Mouse (Mus musculus) lung, embryonic 16.5 days (tissue): ENCODE measurements around the gene Dpf3. TPM values are rescaled to one million over a fixed set of nuclear protein-coding genes. Genes with fewer than 3 reads are reported as not detected.
A peak's percentile ranks its signal among the peaks of the same experiment; 100 is the strongest.

Source experiments
- ATAC-seq: fragments of 200-750 bp; cut with Nextera tagmentation; 2 replicates; pipeline ENCODE4 v1.8.0; 2017; ENCODE audit warnings: low read depth, mild to moderate bottlenecking, moderate library complexity
- H3K27ac ChIP-seq: fragments of 300-500 bp; sonication (generic); 2 replicates; pipeline ENCODE4 v1.5.1; 2014; ENCODE audit warnings: mild to moderate bottlenecking, control low read depth, low read length
- H3K27me3 ChIP-seq: fragments of 300-500 bp; sonication (generic); 2 replicates; pipeline ENCODE4 v1.6.1; 2014; ENCODE audit warnings: low read depth, low read length, mixed read lengths; ENCODE audit not compliant: control insufficient read depth, insufficient read depth
- H3K36me3 ChIP-seq: fragments of 300-500 bp; sonication (generic); 2 replicates; pipeline ENCODE4 v1.6.1; 2014; ENCODE audit warnings: low read length; ENCODE audit not compliant: control insufficient read depth, insufficient read depth
- H3K4me1 ChIP-seq: fragments of 300-500 bp; sonication (generic); replicated peaks from 2 replicates; pipeline ENCODE4 v1.6.1; 2014; ENCODE audit warnings: low read length, mixed read lengths; ENCODE audit not compliant: control insufficient read depth, insufficient read depth
- H3K4me2 ChIP-seq: fragments of 300-500 bp; sonication (generic); 2 replicates; pipeline ENCODE4 v1.6.1; 2014; ENCODE audit warnings: low read depth, low read length, control low read depth
- H3K4me3 ChIP-seq: fragments of 300-500 bp; sonication (generic); 2 replicates; pipeline ENCODE4 v1.5.1; 2014; ENCODE audit warnings: mild to moderate bottlenecking, low read length, control low read depth
- H3K9ac ChIP-seq: fragments of 300-500 bp; sonication (generic); 2 replicates; pipeline ENCODE4 v1.6.1; 2014; ENCODE audit warnings: low read length, control low read depth
- H3K9me3 ChIP-seq: fragments of 300-500 bp; sonication (generic); 2 replicates; pipeline ENCODE4 v1.6.1; 2016; ENCODE audit warnings: low read length; ENCODE audit not compliant: control insufficient read depth
- WGBS: fragments of 180-500 bp; shearing (Covaris S2); extraction: QIAGEN DNeasy Blood & Tissue Kit; methylation state at CpG from one replicate; pipeline ENCODE4 v1.1.7; 2014; 5-methylcytosine and 5-hydroxymethylcytosine counted together
- polyA plus RNA-seq: library from polyadenylated mRNA; unstranded; fragments of >200 nt; fragmentation: Nextera tagmentation; extraction: Ambion mirVana; gene quantifications from 2 replicates; pipeline ENCODE4 v1.2.1, GENCODE M21; 2015

The Dpf3 gene
- polyA plus RNA-seq, 1 experiment from 2014 or later, result 3.9 TPM

GRCm38 (mm10) chr12:83506543-83506942 lies 19.0 kb upstream of the Dpf3 start:
- H3K27me3 ChIP-seq, result no peaks in the 10 kb centered on the region
- no peak overlapping the region for H3K4me3 ChIP-seq
- H3K27ac ChIP-seq, result no peak overlapping the region
- no peaks in the 10 kb centered on the region for H3K4me1 ChIP-seq
- no peak overlapping the region for H3K4me2 ChIP-seq
- H3K36me3 ChIP-seq, result no peaks in the 10 kb centered on the region
- H3K9me3 ChIP-seq, result no peaks in the 10 kb centered on the region
- WGBS, result 65% methylated on average over 10 of the region's 10 CpGs
- no peak overlapping the region for H3K9ac ChIP-seq
- no peak for ATAC-seq

DNA sequence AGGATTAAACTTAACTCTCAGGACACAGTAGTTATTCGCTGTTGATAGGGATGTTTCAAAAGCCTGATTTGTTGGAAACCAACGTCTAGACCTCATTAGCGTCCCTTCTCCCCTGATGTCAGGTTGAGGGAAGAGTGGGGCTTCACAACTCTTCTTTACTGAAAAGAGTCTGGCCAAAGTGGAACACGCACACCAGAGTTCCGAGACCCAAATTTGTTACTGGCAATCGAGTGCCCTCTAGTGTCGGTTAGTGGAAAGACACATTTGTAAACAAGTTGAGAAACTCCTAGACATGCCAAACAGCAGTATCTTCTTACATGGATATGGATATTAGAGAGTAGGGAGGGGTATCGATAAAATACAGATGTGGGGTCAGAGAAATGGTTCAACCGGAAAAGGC lies 14.7 kb upstream of the Dpf3 start:
- Histone ChIP-seq H3K27me3 (no peaks in the 10 kb centered on the region), H3K4me3 (no peak overlapping the region), H3K9me3 (no peaks in the 10 kb centered on the region), H3K27ac (no peak overlapping the region), H3K4me1 (no peaks in the 10 kb centered on the region), H3K36me3 (no peaks in the 10 kb centered on the region), H3K4me2 (no peak overlapping the region), H3K9ac (no peak overlapping the region)
- peak; percentile 31; the same call in 1 of the 2 replicates for ATAC-seq
- WGBS, result 8% methylated on average over 9 of the region's 9 CpGs

GRCm38 (mm10) chr12:83499256-83499655 lies 11.7 kb upstream of the Dpf3 start:
- no peak overlapping the region for H3K4me3 ChIP-seq
- WGBS, result 67% methylated on average over 5 of the region's 5 CpGs
- no peak overlapping the region for H3K4me2 ChIP-seq
- no peaks in the 10 kb centered on the region for H3K4me1 ChIP-seq
- no peaks in the 10 kb centered on the region for H3K36me3 ChIP-seq
- H3K9ac ChIP-seq, result no peak overlapping the region
- no peaks in the 10 kb centered on the region for H3K27me3 ChIP-seq
- no peak overlapping the region for H3K27ac ChIP-seq
- H3K9me3 ChIP-seq, result no peaks in the 10 kb centered on the region
- no peak for ATAC-seq

- H3K9ac ChIP-seq, result no peak overlapping the region
- WGBS, result 77% methylated on average over 3 of the region's 3 CpGs
- no peaks in the 10 kb centered on the region for H3K4me1 ChIP-seq
- H3K9me3 ChIP-seq, result no peaks in the 10 kb centered on the region
- no peak overlapping the region for H3K27ac ChIP-seq
- H3K4me2 ChIP-seq, result no peak overlapping the region
- no peak overlapping the region for H3K4me3 ChIP-seq
- ATAC-seq, result no peak
- no peaks in the 10 kb centered on the region for H3K36me3 ChIP-seq
- H3K27me3 ChIP-seq, result no peaks in the 10 kb centered on the region
These were observed 10.4 kb upstream of the Dpf3 start for GRCm38 (mm10) chr12:83497959-83498358.

GRCm38 (mm10) chr12:83496736-83497135 lies 9.2 kb upstream of the Dpf3 start:
- H3K36me3 ChIP-seq, result no peaks in the 10 kb centered on the region
- H3K9me3 ChIP-seq, result no peaks in the 10 kb centered on the region
- no peak overlapping the region for H3K27ac ChIP-seq
- no peak overlapping the region for H3K9ac ChIP-seq
- no peaks in the 10 kb centered on the region for H3K27me3 ChIP-seq
- no peak overlapping the region for H3K4me2 ChIP-seq
- no peak overlapping the region for H3K4me3 ChIP-seq
- WGBS, result 84% methylated on average over 6 of the region's 6 CpGs
- no peaks in the 10 kb centered on the region for H3K4me1 ChIP-seq
- no peak for ATAC-seq

GRCm38 (mm10) chr12:83496336-83496735 lies 8.8 kb upstream of the Dpf3 start:
- Histone ChIP-seq H3K36me3 (no peaks in the 10 kb centered on the region), H3K9ac (no peak overlapping the region), H3K9me3 (peaks cover 3% of the 10 kb centered on the region; the same call in 1 of the 2 replicates), H3K4me1 (no peaks in the 10 kb centered on the region), H3K4me3 (no peak overlapping the region), H3K27me3 (no peaks in the 10 kb centered on the region), H3K4me2 (no peak overlapping the region), H3K27ac (no peak overlapping the region)
- no peak for ATAC-seq
- WGBS, result 67% methylated on average over 4 of the region's 4 CpGs

GRCm38 (mm10) chr12:83495961-83496282 lies 8.4 kb upstream of the Dpf3 start:
- Histone ChIP-seq H3K9ac (no peak overlapping the region), H3K4me1 (no peaks in the 10 kb centered on the region), H3K27me3 (no peaks in the 10 kb centered on the region), H3K9me3 (peaks cover 4% of the 10 kb centered on the region; the same call in 1 of the 2 replicates), H3K27ac (no peak overlapping the region), H3K4me3 (no peak overlapping the region), H3K36me3 (no peaks in the 10 kb centered on the region), H3K4me2 (no peak overlapping the region)
- ATAC-seq, result no peak
- WGBS, result 40% methylated on average over 9 of the region's 9 CpGs

DNA sequence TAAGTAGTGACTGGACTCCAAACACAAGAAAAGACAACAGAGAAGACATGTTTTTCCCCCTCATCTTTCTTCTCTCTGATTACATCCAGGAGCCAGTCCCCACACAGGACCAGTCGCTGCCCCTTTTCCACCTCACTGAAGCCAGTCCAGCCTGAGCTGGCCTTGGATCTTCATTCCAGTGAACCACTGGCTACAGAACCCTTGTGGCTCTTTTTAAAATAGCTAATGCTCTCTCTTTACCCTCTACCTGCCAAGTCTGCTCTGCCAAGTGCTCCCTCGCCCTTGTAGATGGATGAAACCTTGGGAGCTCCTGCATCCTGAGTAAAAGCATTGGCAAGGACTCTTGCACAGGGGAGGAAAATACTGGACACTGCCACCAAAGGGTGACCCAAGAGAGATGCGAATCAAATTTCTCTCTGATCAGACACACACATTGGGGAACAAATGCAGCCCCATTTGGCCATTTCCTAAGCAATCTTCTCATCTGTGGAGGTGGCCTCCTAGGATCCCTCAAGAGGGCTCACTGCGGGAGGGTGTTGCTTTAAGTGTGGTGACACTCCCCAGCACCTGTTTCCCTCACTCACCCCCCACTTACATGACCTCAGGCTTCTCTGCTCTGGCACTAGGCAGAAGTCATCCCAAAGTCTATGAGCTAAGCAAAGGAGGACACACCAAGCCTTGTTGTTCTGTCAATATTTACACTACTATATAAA lies 7.9 kb upstream of the Dpf3 start:
- Histone ChIP-seq H3K27me3 (no peaks in the 10 kb centered on the region), H3K27ac (no peak overlapping the region)

DNA sequence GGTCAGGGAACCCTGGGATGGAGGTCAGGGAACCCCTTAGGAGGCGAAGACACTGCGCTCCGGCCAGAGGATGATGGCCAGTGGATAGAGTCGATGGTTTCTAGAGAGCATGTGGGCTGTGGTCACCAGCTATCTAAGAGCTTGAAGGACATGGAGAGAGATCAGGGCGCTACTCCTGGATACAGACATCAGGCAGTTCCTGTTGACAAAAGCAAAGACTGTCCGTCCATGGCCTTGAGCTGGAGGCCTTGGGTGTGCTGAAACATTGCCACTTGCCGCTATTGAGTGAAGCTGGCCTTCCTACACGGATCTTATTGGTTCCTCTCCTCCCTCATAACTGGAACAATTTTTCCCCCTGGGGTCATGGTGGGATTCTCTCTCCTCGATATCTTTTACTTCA lies 6.7 kb upstream of the Dpf3 start:
- Histone ChIP-seq H3K9ac (no peak overlapping the region), H3K4me2 (no peak overlapping the region), H3K27me3 (no peaks in the 10 kb centered on the region), H3K4me3 (no peak overlapping the region), H3K36me3 (no peaks in the 10 kb centered on the region), H3K9me3 (peaks cover 4% of the 10 kb centered on the region; the same call in 1 of the 2 replicates), H3K27ac (no peak overlapping the region), H3K4me1 (no peaks in the 10 kb centered on the region)
- ATAC-seq, result no peak
- WGBS, result 79% methylated on average over 9 of the region's 9 CpGs

More for the DNA sequence above, 7.9 kb upstream of the Dpf3 start:
- H3K9me3 ChIP-seq, result peaks cover 4% of the 10 kb centered on the region; the same call in 1 of the 2 replicates
- H3K4me2 ChIP-seq, result no peak overlapping the region
- no peaks in the 10 kb centered on the region for H3K36me3 ChIP-seq
- no peak overlapping the region for H3K9ac ChIP-seq
- H3K4me1 ChIP-seq, result no peaks in the 10 kb centered on the region
- H3K4me3 ChIP-seq, result no peak overlapping the region
- 55% methylated on average over 4 of the region's 4 CpGs for WGBS
- no peak for ATAC-seq
